Mouse (Mus musculus): ENCODE measurements around the gene Tcstv1. TPM values are rescaled to one million over a fixed set of nuclear protein-coding genes. Genes with fewer than 3 reads are reported as not detected.
"Not testable (repeated sequence)": the region's sequence is repeated elsewhere in the genome, so short reads cannot be mapped to it uniquely, and the experiment has no call there.

Tcstv1 gene
- total RNA-seq (2022) = not detected

GRCm38 (mm10) chr13:119894685-119895084, at the start of gene Tcstv1:
Gene Tcstv1 (minus strand): TSS chr13:119894785.
- not testable (repeated sequence) for DNase-seq (ENCODE audit: low spot score in 2 of 2)

GRCm38 (mm10) chr13:119929172-119929571, 34.6 kb upstream of the Tcstv1 start, which contains the start of gene Gm21761:
Gene Gm21761 (minus strand): TSS chr13:119929272.
- DNase-seq (ENCODE audit: low spot score in 2 of 2) = not testable (repeated sequence)

GRCm38 (mm10) chr13:119924597-119925340, 30.2 kb upstream of the Tcstv1 start:
- not testable (repeated sequence) for DNase-seq (ENCODE audit: low spot score in 2 of 2)

- DNase-seq (ENCODE audit: low spot score in 2 of 2) = not testable (repeated sequence)
Observed at GRCm38 (mm10) chr13:119916966-119917722, 22.6 kb upstream of the Tcstv1 start.

- DNase-seq (ENCODE audit: low spot score in 2 of 2) = not testable (repeated sequence)
Observed at GRCm38 (mm10) chr13:119916449-119916848, 21.9 kb upstream of the Tcstv1 start.

- not testable (repeated sequence) for DNase-seq (ENCODE audit: low spot score in 2 of 2)
Observed at GRCm38 (mm10) chr13:119898549-119898948, 4.0 kb upstream of the Tcstv1 start.

GRCm38 (mm10) chr13:119886896-119887295, 7.7 kb downstream of the Tcstv1 start:
- not testable (repeated sequence) for DNase-seq (ENCODE audit: low spot score in 2 of 2)

- DNase-seq (ENCODE audit: low spot score in 2 of 2) = not testable (repeated sequence)
Observed at GRCm38 (mm10) chr13:119864395-119864999, 30.1 kb downstream of the Tcstv1 start.

GRCm38 (mm10) chr13:119862399-119862798, 32.2 kb downstream of the Tcstv1 start:
- not testable (repeated sequence) for DNase-seq (ENCODE audit: low spot score in 2 of 2)

Other genes with a start within 250 kb of the Tcstv1 start
- gene Hmgcs1, start 204.4 kb downstream of the Tcstv1 start, total RNA-seq (2022) = 100 to 1,000 TPM; 196 to 290 (median 240) TPM
- 10 to 100 TPM; 14.4 to 15.1 (median 14.7) TPM for gene Nim1k, start 138.9 kb downstream of the Tcstv1 start, total RNA-seq (2022)
- gene Zfp131, start 103.9 kb downstream of the Tcstv1 start, total RNA-seq (2022) = 10 to 100 TPM; 39.9 to 44.0 (median 41.3) TPM
- gene AF067063, start 64.6 kb downstream of the Tcstv1 start, total RNA-seq (2022) = not detected
- not detected for gene D13Ertd608e, start 58.8 kb downstream of the Tcstv1 start, total RNA-seq (2022)
- not detected for gene Gm21761, start 34.5 kb upstream of the Tcstv1 start, total RNA-seq (2022)
- gene B020031M17Rik, start 56.0 kb upstream of the Tcstv1 start, total RNA-seq (2022) = not detected
- gene Gm36079, start 132.2 kb upstream of the Tcstv1 start, total RNA-seq (2022) = not detected
- gene Gm21188, start 157.4 kb upstream of the Tcstv1 start, total RNA-seq (2022) = not detected
- gene Gm20767, start 245.5 kb upstream of the Tcstv1 start, total RNA-seq (2022) = not detected